Mouse (Mus musculus): ENCODE results near the gene Slc47a1.
"Not testable (repeated sequence)": the region's sequence is repeated elsewhere in the genome, so short reads cannot be mapped to it uniquely, and the experiment has no call there.

Gene Slc47a1

GRCm38 (mm10) chr11:61310321-61310720 is 67.8 kb downstream of the Slc47a1 start:
- DNase-seq: peak; percentile 37

- DNase-seq: peak; percentile 69
Measured at GRCm38 (mm10) chr11:61309831-61310230, 68.3 kb downstream of the Slc47a1 start.

GRCm38 (mm10) chr11:61307795-61308194 is 70.3 kb downstream of the Slc47a1 start:
- no peak for DNase-seq

- DNase-seq: peak; percentile 72
Measured at GRCm38 (mm10) chr11:61305377-61305776, 72.8 kb downstream of the Slc47a1 start.

- DNase-seq: not testable (repeated sequence)
Measured at GRCm38 (mm10) chr11:61304535-61304934, 73.6 kb downstream of the Slc47a1 start.

- DNase-seq: no peak
Measured at GRCm38 (mm10) chr11:61300716-61301392, 77.3 kb downstream of the Slc47a1 start.

GRCm38 (mm10) chr11:61300205-61300604 is 77.9 kb downstream of the Slc47a1 start:
- DNase-seq: no peak

- no peak for DNase-seq
Measured at GRCm38 (mm10) chr11:61297901-61298300, 80.2 kb downstream of the Slc47a1 start.

GRCm38 (mm10) chr11:61297326-61297725 is 80.8 kb downstream of the Slc47a1 start:
- no peak for DNase-seq

GRCm38 (mm10) chr11:61296556-61296955 is 81.6 kb downstream of the Slc47a1 start:
- no peak for DNase-seq

- DNase-seq: no peak
Measured at GRCm38 (mm10) chr11:61295556-61295955, 82.6 kb downstream of the Slc47a1 start.

- DNase-seq: no peak
Measured at GRCm38 (mm10) chr11:61294431-61294830, 83.7 kb downstream of the Slc47a1 start.
